Mouse (Mus musculus) MEL (cell line): Measurements from ENCODE around the gene Abcg1. TPM values are rescaled to one million over a fixed set of nuclear protein-coding genes. Genes with fewer than 3 reads are reported as not detected.

Experiments used
- DNase-seq: peaks from one replicate; pipeline ENCODE4 v3.0.0; 2011; ENCODE audit warnings: low read depth, low spot score
- H3K27ac ChIP-seq: 2 replicates; pipeline ENCODE4 v1.5.1; 2012; ENCODE audit warnings: low read depth, mild to moderate bottlenecking, control low read depth, low read length, moderate library complexity; ENCODE audit not compliant: control insufficient read depth
- H3K27me3 ChIP-seq, 2 experiments: fragments of 150-350 bp in 1 of 2; sonication (generic) in 1 of 2; 2 replicates each; pipeline ENCODE4 v1.6.1; 2012; ENCODE audit warnings: low read length in 2 of 2, mild to moderate bottlenecking in 2 of 2, improper control_type of control experiment in 1 of 2, moderate library complexity in 1 of 2; ENCODE audit not compliant: insufficient read depth in 2 of 2, control insufficient read depth in 1 of 2
- H3K36me3 ChIP-seq, 2 experiments: 2 replicates each; pipeline ENCODE4 v1.6.1; 2012 to 2014; ENCODE audit warnings: low read length in 2 of 2, improper control_type of control experiment in 1 of 2, inconsistent platforms in 1 of 2, mild to moderate bottlenecking in 1 of 2; ENCODE audit not compliant: insufficient read depth in 2 of 2, control insufficient read depth in 1 of 2
- H3K4me1 ChIP-seq, 2 experiments: fragments of 150-350 bp in 1 of 2; sonication (generic) in 1 of 2; 2 replicates each; pipeline ENCODE4 v1.6.1; 2012; ENCODE audit warnings: low read length in 2 of 2, improper control_type of control experiment in 1 of 2, mild to moderate bottlenecking in 1 of 2; ENCODE audit not compliant: insufficient read depth in 2 of 2, control insufficient read depth in 1 of 2
- H3K4me3 ChIP-seq, 2 experiments: fragments of 150-350 bp in 1 of 2; sonication (generic) in 1 of 2; 2 replicates each; pipeline ENCODE4 v1.5.1; 2012; ENCODE audit warnings: low read depth in 2 of 2, low read length in 2 of 2, mild to moderate bottlenecking in 2 of 2, moderate library complexity in 2 of 2, control low read depth in 1 of 2, improper control_type of control experiment in 1 of 2; ENCODE audit not compliant: control insufficient read depth in 1 of 2, insufficient read depth in 1 of 2
- H3K79me2 ChIP-seq: 2 replicates; pipeline ENCODE4 v1.6.1; 2012; ENCODE audit warnings: mild to moderate bottlenecking, low read length, moderate library complexity; ENCODE audit not compliant: control insufficient read depth, poor library complexity, insufficient read depth
- H3K9ac ChIP-seq: 2 replicates; pipeline ENCODE4 v1.6.1; 2012; ENCODE audit warnings: low read depth, mild to moderate bottlenecking, control low read depth, low read length, moderate library complexity; ENCODE audit not compliant: control insufficient read depth, poor library complexity, severe bottlenecking
- H3K9me3 ChIP-seq: fragments of 150-350 bp; sonication (generic); replicated peaks from 2 replicates; pipeline ENCODE4 v1.6.1; 2012; ENCODE audit warnings: mild to moderate bottlenecking, low read length, improper control_type of control experiment, moderate library complexity; ENCODE audit not compliant: insufficient read depth
- BHLHE40 ChIP-seq: IDR thresholded peaks from 2 replicates; pipeline ENCODE4 v1.6.1; 2012; ENCODE audit warnings: low read depth, mild to moderate bottlenecking, inconsistent platforms, low read length, improper control_type of control experiment, borderline replicate concordance
- CHD2 ChIP-seq: IDR thresholded peaks from 2 replicates; pipeline ENCODE4 v1.6.1; 2011; ENCODE audit warnings: low read length, improper control_type of control experiment
- CTCF ChIP-seq, 3 experiments: IDR thresholded peaks in 2 of 3; conservative IDR thresholded peaks in 1 of 3; 2 replicates each; pipeline ENCODE4 v1.5.1; 2011 to 2012; ENCODE audit warnings: low read length in 3 of 3, low read depth in 2 of 3, mild to moderate bottlenecking in 2 of 3, improper control_type of control experiment in 1 of 3, inconsistent platforms in 1 of 3, mixed read lengths in 1 of 3, moderate library complexity in 1 of 3; ENCODE audit not compliant: control insufficient read depth in 1 of 3, insufficient read depth in 1 of 3, poor library complexity in 1 of 3, severe bottlenecking in 1 of 3
- E2F4 ChIP-seq: IDR thresholded peaks from 2 replicates; pipeline ENCODE4 v1.6.1; 2011; ENCODE audit warnings: low read depth, low read length, improper control_type of control experiment, borderline replicate concordance
- ELF1 ChIP-seq: IDR thresholded peaks from 2 replicates; pipeline ENCODE4 v1.6.1; 2014; ENCODE audit warnings: low read depth, mild to moderate bottlenecking, inconsistent platforms, low read length, improper control_type of control experiment, moderate library complexity
- EP300 ChIP-seq, 2 experiments: IDR thresholded peaks; 2 replicates each; pipeline ENCODE4 v1.6.1; 2011; ENCODE audit warnings: improper control_type of control experiment in 2 of 2, low read length in 2 of 2, low read depth in 1 of 2, mild to moderate bottlenecking in 1 of 2
- ETS1 ChIP-seq: IDR thresholded peaks from 2 replicates; pipeline ENCODE4 v1.6.1; 2012; ENCODE audit warnings: low read depth, mild to moderate bottlenecking, inconsistent platforms, low read length, improper control_type of control experiment, moderate library complexity
- GABPA ChIP-seq: IDR thresholded peaks from 2 replicates; pipeline ENCODE4 v1.6.1; 2012; ENCODE audit warnings: low read depth, mild to moderate bottlenecking, inconsistent platforms, low read length, improper control_type of control experiment, moderate library complexity
- HCFC1 ChIP-seq: IDR thresholded peaks from 2 replicates; pipeline ENCODE4 v1.6.1; 2012; ENCODE audit warnings: low read depth, mild to moderate bottlenecking, inconsistent platforms, low read length, improper control_type of control experiment, moderate library complexity
- JUND ChIP-seq: IDR thresholded peaks from 2 replicates; pipeline ENCODE4 v1.6.1; 2011; ENCODE audit warnings: low read depth, mild to moderate bottlenecking, improper control_type of control experiment, low read length
- KAT2A ChIP-seq: conservative IDR thresholded peaks from 2 replicates; pipeline ENCODE4 v1.6.1; 2012; ENCODE audit warnings: low read depth, low read length, improper control_type of control experiment, inconsistent platforms
- MEF2A ChIP-seq: IDR thresholded peaks from 2 replicates; pipeline ENCODE4 v1.6.1; 2014; ENCODE audit warnings: low read depth, mild to moderate bottlenecking, inconsistent platforms, low read length, improper control_type of control experiment; ENCODE audit not compliant: poor library complexity, insufficient replicate concordance, severe bottlenecking; ENCODE audit errors: extremely low read depth
- MXI1 ChIP-seq: IDR thresholded peaks from 2 replicates; pipeline ENCODE4 v1.6.1; 2011; ENCODE audit warnings: mild to moderate bottlenecking, low read depth, low read length, improper control_type of control experiment
- POLR2A ChIP-seq, 2 experiments: IDR thresholded peaks; 2 replicates each; pipeline ENCODE4 v1.6.1; 2011 to 2012; ENCODE audit warnings: low read length in 2 of 2, mild to moderate bottlenecking in 2 of 2, control low read depth in 1 of 2, improper control_type of control experiment in 1 of 2, low read depth in 1 of 2, moderate library complexity in 1 of 2; ENCODE audit not compliant: control insufficient read depth in 1 of 2, insufficient read depth in 1 of 2, poor library complexity in 1 of 2
- POLR2AphosphoS5 ChIP-seq: IDR thresholded peaks from 2 replicates; pipeline ENCODE4 v1.6.1; 2012; ENCODE audit warnings: low read depth, borderline replicate concordance, mild to moderate bottlenecking, inconsistent platforms, low read length, moderate library complexity, mixed read lengths
- RCOR1 ChIP-seq: IDR thresholded peaks from 2 replicates; pipeline ENCODE4 v1.6.1; 2012; ENCODE audit warnings: low read depth, mild to moderate bottlenecking, inconsistent platforms, low read length, improper control_type of control experiment
- SIN3A ChIP-seq: IDR thresholded peaks from 2 replicates; pipeline ENCODE4 v1.6.1; 2012; ENCODE audit warnings: low read length, improper control_type of control experiment, inconsistent platforms
- SMC3 ChIP-seq: IDR thresholded peaks from 2 replicates; pipeline ENCODE4 v1.6.1; 2011; ENCODE audit warnings: low read depth, low read length, improper control_type of control experiment
- TAL1 ChIP-seq: IDR thresholded peaks from 2 replicates; pipeline ENCODE4 v1.6.1; 2012; ENCODE audit warnings: mild to moderate bottlenecking, inconsistent platforms, low read length, moderate library complexity, mixed read lengths
- TBP ChIP-seq: IDR thresholded peaks from 2 replicates; pipeline ENCODE4 v1.8.0; 2011; ENCODE audit warnings: low read depth, low read length, improper control_type of control experiment
- TCF12 ChIP-seq: IDR thresholded peaks from 2 replicates; pipeline ENCODE4 v1.6.1; 2014; ENCODE audit warnings: low read depth, mild to moderate bottlenecking, inconsistent platforms, low read length, improper control_type of control experiment, moderate library complexity
- USF2 ChIP-seq, 2 experiments: IDR thresholded peaks; 2 replicates each; pipeline ENCODE4 v1.6.1; 2011 to 2012; ENCODE audit warnings: improper control_type of control experiment in 2 of 2, low read length in 2 of 2, borderline replicate concordance in 1 of 2, inconsistent platforms in 1 of 2, low read depth in 1 of 2, mild to moderate bottlenecking in 1 of 2; ENCODE audit not compliant: insufficient read depth in 1 of 2
- ZC3H11A ChIP-seq: IDR thresholded peaks from 2 replicates; pipeline ENCODE4 v1.6.1; 2012; ENCODE audit warnings: low read depth, mild to moderate bottlenecking, inconsistent platforms, low read length, improper control_type of control experiment
- ZMIZ1 ChIP-seq: IDR thresholded peaks from 2 replicates; pipeline ENCODE4 v1.6.1; 2012; ENCODE audit warnings: low read depth, mild to moderate bottlenecking, inconsistent platforms, low read length, improper control_type of control experiment, moderate library complexity
- ZNF384 ChIP-seq: IDR thresholded peaks from 2 replicates; pipeline ENCODE4 v1.6.1; 2012; ENCODE audit warnings: low read depth, mild to moderate bottlenecking, inconsistent platforms, low read length, improper control_type of control experiment
- polyA plus RNA-seq, 2 experiments: library from polyadenylated mRNA; stranded (reverse) in 1 of 2; unstranded in 1 of 2; fragments of >175 nt in 1 of 2; fragments of >200 nt in 1 of 2; gene quantifications; 2 replicates each; pipeline versions ENCODE4 v1.2.1 to v1.2.4; 2012; ENCODE audit warnings: low replicate concordance in 2 of 2, low read depth in 1 of 2; ENCODE audit not compliant: insufficient read length in 2 of 2, insufficient read depth in 1 of 2, missing spikeins in 1 of 2
- total RNA-seq: library from RNA; depleted of rRNA; stranded (reverse); fragments of 300-350 nt; gene quantifications from 2 replicates; pipeline ENCODE4 v1.2.3, GENCODE M21; 2012

The Abcg1 gene
- total and polyA plus RNA-seq, 3 experiments: 11.6 to 18.0 TPM; not detected in 1

DNA sequence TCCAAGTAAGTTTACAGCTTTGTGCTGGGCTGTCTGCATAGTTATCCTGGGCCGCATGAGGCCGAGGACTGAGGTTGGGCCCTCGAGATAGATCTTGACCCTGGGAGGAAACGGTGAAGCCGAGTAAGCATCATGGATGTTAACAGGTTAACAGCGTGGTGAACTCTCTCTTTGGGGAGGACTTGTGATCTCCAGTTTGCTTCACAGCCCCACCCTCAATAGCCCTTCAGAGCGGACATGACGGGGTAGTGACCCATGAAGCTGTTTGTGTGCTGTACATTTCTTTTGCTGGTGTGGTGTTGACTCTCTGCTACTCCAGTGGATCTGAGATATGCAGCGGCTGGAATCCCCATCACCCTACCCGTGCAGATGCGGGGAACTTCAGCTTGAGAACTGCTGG lies 21.1 kb downstream of the Abcg1 start:
- H3K4me1 ChIP-seq: peaks cover 12 to 23% of the 10 kb centered on the region in 2 experiments
- H3K36me3 ChIP-seq: peaks cover 0 to 20% of the 10 kb centered on the region in 2 experiments; a peak in 3 of 4 replicates
- H3K9me3 ChIP-seq: no peaks in the 10 kb centered on the region
- no peaks in the 10 kb centered on the region for H3K79me2 ChIP-seq
- H3K27ac ChIP-seq: no peak overlapping the region
- no peak for TF ChIP-seq CHD2
- no peak for TF ChIP-seq MXI1
- TF ChIP-seq RCOR1: no peak
- no peak for TF ChIP-seq E2F4
- no peak for TF ChIP-seq SMC3
- no peak for TF ChIP-seq USF2 (IDR thresholded peaks at IDR 0.05; ENCODE audit: borderline replicate concordance in 1 of 2, insufficient read depth in 1 of 2, low read depth in 1 of 2, low read length in 2 of 2)
- TF ChIP-seq BHLHE40: no peak
- no peaks in the 10 kb centered on the region for H3K27me3 ChIP-seq
- H3K4me3 ChIP-seq: no peak overlapping the region
- no peak overlapping the region for H3K9ac ChIP-seq
- DNase-seq: no peak

DNA sequence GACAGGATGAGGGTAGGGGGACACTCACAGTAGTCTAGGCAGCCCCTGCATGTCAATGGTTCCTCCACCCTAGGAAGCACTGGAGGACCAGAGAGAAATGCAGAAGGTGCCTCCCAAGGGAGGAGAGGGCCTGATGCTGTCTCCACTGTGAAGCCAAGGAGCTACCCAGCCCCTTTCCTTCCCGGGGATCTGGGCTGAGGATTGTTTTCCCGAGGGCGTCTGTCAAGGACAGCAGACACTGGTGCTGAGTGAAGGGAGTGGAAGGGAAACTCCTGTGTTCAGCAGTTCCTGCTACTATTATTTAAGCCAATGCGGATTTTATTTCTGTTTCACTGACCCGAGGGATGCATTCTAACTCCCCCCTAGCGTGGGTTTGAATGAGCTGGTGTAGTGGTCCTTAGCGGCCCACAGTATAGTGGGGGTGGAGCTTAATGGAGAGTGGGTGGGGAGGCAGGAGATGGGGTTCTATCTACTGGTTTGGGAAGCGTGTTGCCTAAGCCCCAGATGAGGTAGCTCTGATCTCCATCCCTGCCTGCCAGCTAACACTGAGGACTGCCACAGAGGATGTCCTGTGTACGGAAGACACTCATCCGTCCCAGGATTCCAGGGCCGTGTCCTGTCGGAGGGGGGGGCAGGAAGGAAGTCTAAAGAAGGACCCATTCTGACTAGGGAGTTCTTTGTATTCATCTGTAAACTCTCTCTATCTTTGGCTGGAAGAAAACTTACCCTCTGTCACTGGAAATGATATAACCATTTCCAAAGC lies 21.8 kb downstream of the Abcg1 start:
- no peaks in the 10 kb centered on the region for H3K79me2 ChIP-seq
- H3K4me3 ChIP-seq: no peak overlapping the region
- peaks cover 9 to 20% of the 10 kb centered on the region in 2 experiments for H3K4me1 ChIP-seq
- TF ChIP-seq ETS1: no peak
- no peak for TF ChIP-seq JUND
- no peak for TF ChIP-seq SIN3A
- no peak for TF ChIP-seq ELF1
- TF ChIP-seq POLR2AphosphoS5: no peak
- TF ChIP-seq GABPA: no peak
- TF ChIP-seq TCF12: no peak
- no peak for TF ChIP-seq EP300 (IDR thresholded peaks at IDR 0.05; ENCODE audit: low read depth in 1 of 2, low read length in 2 of 2)
- TF ChIP-seq KAT2A: no peak
- TF ChIP-seq ZMIZ1: no peak
- TF ChIP-seq MEF2A: no peak
- TF ChIP-seq HCFC1: no peak
- no peak for TF ChIP-seq ZNF384
- TF ChIP-seq TAL1: no peak
- no peak for TF ChIP-seq ZC3H11A
- TF ChIP-seq SMC3: no peak
- no peak for TF ChIP-seq CTCF (IDR thresholded peaks at IDR 0.05 in 2 of 3, conservative IDR thresholded peaks at IDR 0.05 in 1 of 3; ENCODE audit: control insufficient read depth in 1 of 3, insufficient read depth in 1 of 3, low read depth in 2 of 3, low read length in 3 of 3, poor library complexity in 1 of 3, severe bottlenecking in 1 of 3)
- TF ChIP-seq TBP: no peak
- no peak for TF ChIP-seq MXI1
- no peak for TF ChIP-seq POLR2A (IDR thresholded peaks at IDR 0.05; ENCODE audit: control insufficient read depth in 1 of 2, insufficient read depth in 1 of 2, low read depth in 1 of 2, low read length in 2 of 2, poor library complexity in 1 of 2)
- TF ChIP-seq, all 39 proteins: peak for 0
- DNase-seq: no peak
- H3K9ac ChIP-seq: no peak overlapping the region
- H3K36me3 ChIP-seq: peaks cover 0 to 17% of the 10 kb centered on the region in 2 experiments; a peak in 3 of 4 replicates
- no peaks in the 10 kb centered on the region for H3K9me3 ChIP-seq
- no peak overlapping the region for H3K27ac ChIP-seq
- H3K27me3 ChIP-seq: no peaks in the 10 kb centered on the region
